Mouse (Mus musculus) kidney, embryonic 16.5 days (tissue): ENCODE measurements around the gene Fam227b. TPM values are rescaled to one million over a fixed set of nuclear protein-coding genes. Genes with fewer than 3 reads are reported as not detected.

Experiments
- ATAC-seq: fragments of 200-750 bp; cut with Nextera tagmentation; 2 replicates; pipeline ENCODE4 v1.8.0; 2017; ENCODE audit warnings: moderate TSS enrichment; ENCODE audit not compliant: low FRiP score, low TSS enrichment
- H3K27ac ChIP-seq: fragments of 300-500 bp; sonication (generic); 2 replicates; pipeline ENCODE4 v1.5.1; 2014; ENCODE audit warnings: low read length
- H3K27me3 ChIP-seq: fragments of 300-500 bp; sonication (generic); 2 replicates; pipeline ENCODE4 v1.6.1; 2014; ENCODE audit warnings: low read length, control low read depth, mixed read lengths; ENCODE audit not compliant: insufficient read depth
- H3K36me3 ChIP-seq: fragments of 300-500 bp; sonication (generic); 2 replicates; pipeline ENCODE4 v1.6.1; 2014; ENCODE audit warnings: low read length, control low read depth, mixed read lengths; ENCODE audit not compliant: insufficient read depth
- H3K4me1 ChIP-seq: fragments of 300-500 bp; sonication (generic); 2 replicates; pipeline ENCODE4 v1.6.1; 2014; ENCODE audit warnings: low read length, control low read depth, mixed read lengths; ENCODE audit not compliant: insufficient read depth
- H3K4me2 ChIP-seq: fragments of 300-500 bp; sonication (generic); replicated peaks from 2 replicates; pipeline ENCODE4 v1.6.1; 2014; ENCODE audit warnings: low read depth, low read length
- H3K4me3 ChIP-seq: fragments of 300-500 bp; sonication (generic); 2 replicates; pipeline ENCODE4 v1.5.1; 2014; ENCODE audit warnings: mild to moderate bottlenecking, low read length
- H3K9ac ChIP-seq: fragments of 300-500 bp; sonication (generic); replicated peaks from 2 replicates; pipeline ENCODE4 v1.6.1; 2014; ENCODE audit warnings: low read length
- H3K9me3 ChIP-seq: fragments of 300-500 bp; sonication (generic); 2 replicates; pipeline ENCODE4 v1.6.1; 2016; ENCODE audit warnings: low read length, control low read depth
- WGBS: fragments of 180-500 bp; shearing (Covaris S2); extraction: QIAGEN DNeasy Blood & Tissue Kit; methylation state at CpG from one replicate; pipeline ENCODE4 v1.1.7; 2014; 5-methylcytosine and 5-hydroxymethylcytosine counted together
- polyA plus RNA-seq: library from polyadenylated mRNA; unstranded; fragments of >200 nt; fragmentation: Nextera tagmentation; extraction: Ambion mirVana; gene quantifications from 2 replicates; pipeline ENCODE4 v1.2.1, GENCODE M21; 2015

Gene Fam227b
- polyA plus RNA-seq, 1 experiment from 2014 or later = not detected

- Histone ChIP-seq H3K9me3 (no peaks in the 10 kb centered on the region), H3K9ac (no peak overlapping the region), H3K4me3 (no peak overlapping the region), H3K36me3 (no peaks in the 10 kb centered on the region), H3K27me3 (no peaks in the 10 kb centered on the region), H3K4me2 (no peak overlapping the region), H3K27ac (no peak overlapping the region), H3K4me1 (peaks cover 8% of the 10 kb centered on the region; the same call in 1 of the 2 replicates)
- no peak for ATAC-seq
- WGBS = 23% methylated on average over 2 of the region's 2 CpGs
These were observed 87.0 kb downstream of the Fam227b start for GRCm38 (mm10) chr2:126064814-126065213.

- Histone ChIP-seq H3K9me3 (no peaks in the 10 kb centered on the region), H3K4me1 (peaks cover 8% of the 10 kb centered on the region; the same call in 1 of the 2 replicates), H3K4me3 (no peak overlapping the region), H3K4me2 (no peak overlapping the region), H3K9ac (no peak overlapping the region), H3K27me3 (no peaks in the 10 kb centered on the region), H3K27ac (no peak overlapping the region), H3K36me3 (no peaks in the 10 kb centered on the region)
- 57% methylated on average over 7 of the region's 7 CpGs for WGBS
- ATAC-seq = no peak
These were observed 88.9 kb downstream of the Fam227b start for GRCm38 (mm10) chr2:126062876-126063275.

- Histone ChIP-seq H3K36me3 (no peaks in the 10 kb centered on the region), H3K9me3 (no peaks in the 10 kb centered on the region), H3K27ac (peak overlapping the region; percentile 23; the same call in 1 of the 2 replicates), H3K4me2 (no peak overlapping the region), H3K27me3 (no peaks in the 10 kb centered on the region), H3K4me3 (no peak overlapping the region), H3K4me1 (peaks cover 8% of the 10 kb centered on the region; the same call in 1 of the 2 replicates), H3K9ac (no peak overlapping the region)
- WGBS = 48% methylated on average over 17 of the region's 17 CpGs
- ATAC-seq = peak; percentile 23; the same call in 1 of the 2 replicates
These were observed 90.6 kb downstream of the Fam227b start for GRCm38 (mm10) chr2:126061037-126061773.

GRCm38 (mm10) chr2:126060595-126060994 is 91.2 kb downstream of the Fam227b start:
- H3K4me2 ChIP-seq = no peak overlapping the region
- ATAC-seq = peak; percentile 59; the same call in 1 of the 2 replicates
- peaks cover 8% of the 10 kb centered on the region; the same call in 1 of the 2 replicates for H3K4me1 ChIP-seq
- H3K27me3 ChIP-seq = no peaks in the 10 kb centered on the region
- WGBS = 36% methylated on average over 4 of the region's 4 CpGs
- H3K9ac ChIP-seq = no peak overlapping the region
- H3K27ac ChIP-seq = peak overlapping the region; percentile 32; the same call in 1 of the 2 replicates
- no peak overlapping the region for H3K4me3 ChIP-seq
- H3K36me3 ChIP-seq = no peaks in the 10 kb centered on the region
- no peaks in the 10 kb centered on the region for H3K9me3 ChIP-seq

GRCm38 (mm10) chr2:126053657-126054056 is 98.1 kb downstream of the Fam227b start:
- ATAC-seq = no peak
- Histone ChIP-seq H3K36me3 (no peaks in the 10 kb centered on the region), H3K4me3 (no peak overlapping the region), H3K4me2 (no peak overlapping the region), H3K27ac (no peak overlapping the region), H3K4me1 (peaks cover 5% of the 10 kb centered on the region), H3K27me3 (no peaks in the 10 kb centered on the region), H3K9me3 (no peaks in the 10 kb centered on the region), H3K9ac (no peak overlapping the region)
- 64% methylated on average over 5 of the region's 5 CpGs for WGBS

GRCm38 (mm10) chr2:126052749-126053557 is 98.9 kb downstream of the Fam227b start:
- no peak overlapping the region for H3K27ac ChIP-seq
- ATAC-seq = peak; percentile 92
- no peaks in the 10 kb centered on the region for H3K36me3 ChIP-seq
- no peaks in the 10 kb centered on the region for H3K27me3 ChIP-seq
- H3K4me3 ChIP-seq = no peak overlapping the region
- no peak overlapping the region for H3K4me2 ChIP-seq
- peaks cover 5% of the 10 kb centered on the region for H3K4me1 ChIP-seq
- WGBS = 25% methylated on average over 6 of the region's 6 CpGs
- no peaks in the 10 kb centered on the region for H3K9me3 ChIP-seq
- no peak overlapping the region for H3K9ac ChIP-seq

- Histone ChIP-seq H3K27me3 (no peaks in the 10 kb centered on the region), H3K9me3 (no peaks in the 10 kb centered on the region), H3K27ac (no peak overlapping the region), H3K4me2 (no peak overlapping the region), H3K36me3 (no peaks in the 10 kb centered on the region), H3K4me3 (no peak overlapping the region), H3K9ac (no peak overlapping the region), H3K4me1 (no peaks in the 10 kb centered on the region)
- 86% methylated on average over 5 of the region's 5 CpGs for WGBS
- no peak for ATAC-seq
These were observed 106.2 kb downstream of the Fam227b start for GRCm38 (mm10) chr2:126045621-126046020.

GRCm38 (mm10) chr2:126042674-126043073 is 109.1 kb downstream of the Fam227b start:
- no peaks in the 10 kb centered on the region for H3K4me1 ChIP-seq
- H3K4me2 ChIP-seq = no peak overlapping the region
- 74% methylated on average over 3 of the region's 3 CpGs for WGBS
- no peak overlapping the region for H3K9ac ChIP-seq
- no peaks in the 10 kb centered on the region for H3K9me3 ChIP-seq
- no peaks in the 10 kb centered on the region for H3K36me3 ChIP-seq
- no peaks in the 10 kb centered on the region for H3K27me3 ChIP-seq
- H3K27ac ChIP-seq = no peak overlapping the region
- no peak overlapping the region for H3K4me3 ChIP-seq
- ATAC-seq = no peak

- Histone ChIP-seq H3K36me3 (no peaks in the 10 kb centered on the region), H3K27ac (no peak overlapping the region), H3K9me3 (no peaks in the 10 kb centered on the region), H3K4me2 (no peak overlapping the region), H3K27me3 (no peaks in the 10 kb centered on the region), H3K4me1 (no peaks in the 10 kb centered on the region), H3K4me3 (no peak overlapping the region), H3K9ac (no peak overlapping the region)
- 90% methylated on average over 6 of the region's 6 CpGs for WGBS
- ATAC-seq = no peak
These were observed 110.6 kb downstream of the Fam227b start for GRCm38 (mm10) chr2:126041237-126041636.

GRCm38 (mm10) chr2:126040651-126041050 is 111.2 kb downstream of the Fam227b start:
- Histone ChIP-seq H3K27me3 (no peaks in the 10 kb centered on the region), H3K4me2 (no peak overlapping the region), H3K4me1 (no peaks in the 10 kb centered on the region), H3K27ac (no peak overlapping the region), H3K36me3 (no peaks in the 10 kb centered on the region), H3K9ac (no peak overlapping the region), H3K9me3 (no peaks in the 10 kb centered on the region), H3K4me3 (no peak overlapping the region)
- 80% methylated on average over 2 of the region's 2 CpGs for WGBS
- ATAC-seq = no peak
